Mouse (Mus musculus) cerebellum, postnatal 4 days (tissue): Measurements from ENCODE around the gene Cers5.

Experiments
- DNase-seq, 2 experiments: peaks; one replicate each; pipeline ENCODE4 v3.0.0; 2022; ENCODE audit warnings: low spot score in 2 of 2, mixed read lengths in 1 of 2

The Cers5 gene

GRCm38 (mm10) chr15:99725341-99726155, 47.1 kb downstream of the Cers5 start, which contains the start of gene Cox14:
Cox14 (plus strand) TSS chr15:99725618.
- DNase-seq = peak; percentile 87 to 96

GRCm38 (mm10) chr15:99724292-99725021, 48.2 kb downstream of the Cers5 start:
- peak in 1 of 2 experiments; percentile 63 for DNase-seq

- DNase-seq = no peak
These were observed 49.0 kb downstream of the Cers5 start for GRCm38 (mm10) chr15:99723515-99724291.

- DNase-seq = no peak
These were observed 49.6 kb downstream of the Cers5 start for GRCm38 (mm10) chr15:99723120-99723514.

- DNase-seq = no peak
These were observed 50.6 kb downstream of the Cers5 start for GRCm38 (mm10) chr15:99721921-99722743.

GRCm38 (mm10) chr15:99719865-99720264, 52.8 kb downstream of the Cers5 start:
- no peak for DNase-seq

- DNase-seq = no peak
These were observed 54.1 kb downstream of the Cers5 start for GRCm38 (mm10) chr15:99718461-99719021.

GRCm38 (mm10) chr15:99717386-99718334, 55.0 kb downstream of the Cers5 start, which contains the start of gene Gpd1:
Gpd1 (plus strand) TSS chr15:99717515.
- no peak for DNase-seq

- DNase-seq = no peak
These were observed 55.9 kb downstream of the Cers5 start for GRCm38 (mm10) chr15:99716814-99717213.

GRCm38 (mm10) chr15:99715982-99716746, 56.5 kb downstream of the Cers5 start:
- DNase-seq = no peak

GRCm38 (mm10) chr15:99715361-99715865, 57.3 kb downstream of the Cers5 start:
- DNase-seq = no peak

GRCm38 (mm10) chr15:99714858-99715257, 57.8 kb downstream of the Cers5 start:
- peak; percentile 62 to 81 for DNase-seq

- no peak for DNase-seq
These were observed 58.5 kb downstream of the Cers5 start for GRCm38 (mm10) chr15:99714206-99714605.

- no peak for DNase-seq
These were observed 59.1 kb downstream of the Cers5 start for GRCm38 (mm10) chr15:99713569-99713968.

GRCm38 (mm10) chr15:99712666-99713559, 59.8 kb downstream of the Cers5 start:
- DNase-seq = no peak

- DNase-seq = no peak
These were observed 61.2 kb downstream of the Cers5 start for GRCm38 (mm10) chr15:99711491-99711890.
